Mouse (Mus musculus): ENCODE measurements at regions not wholly inside any gene's neighbourhood (a gene's known extent, or its start where the extent isn't known, plus 50 kb on each side); places are given as distances from the start of the nearest gene placed in this dataset.

GRCm38 (mm10) chr10:70837326-70837725 lies 181.6 kb upstream of the Phyhipl start:
- Histone ChIP-seq H3K9ac (ENCODE audit: control insufficient read depth, low read depth, low read length, poor library complexity, severe bottlenecking) (no peak overlapping the region), H3K4me1 (ENCODE audit: control insufficient read depth in 1 of 2, insufficient read depth in 2 of 2, low read length in 2 of 2) (no peaks in the 10 kb centered on the region), H3K36me3 (ENCODE audit: control insufficient read depth in 1 of 2, insufficient read depth in 2 of 2, low read length in 2 of 2) (no peaks in the 10 kb centered on the region), H3K27ac (ENCODE audit: control insufficient read depth, low read depth, low read length) (no peak overlapping the region), H3K27me3 (ENCODE audit: control insufficient read depth in 1 of 2, insufficient read depth in 2 of 2, low read length in 2 of 2) (no peaks in the 10 kb centered on the region), H3K9me3 (replicated peaks; ENCODE audit: insufficient read depth, low read length) (no peaks in the 10 kb centered on the region), H3K79me2 (ENCODE audit: control insufficient read depth, insufficient read depth, low read length, poor library complexity) (no peaks in the 10 kb centered on the region), H3K4me3 (ENCODE audit: control insufficient read depth in 1 of 2, insufficient read depth in 1 of 2, low read depth in 2 of 2, low read length in 2 of 2) (no peak overlapping the region)
- TF ChIP-seq HCFC1 (IDR thresholded peaks at IDR 0.05; ENCODE audit: low read depth, low read length) (no peak), RCOR1 (IDR thresholded peaks at IDR 0.05; ENCODE audit: low read depth, low read length) (no peak), NRF1 (IDR thresholded peaks at IDR 0.05; ENCODE audit: insufficient read depth, low read depth, low read length, poor library complexity, severe bottlenecking) (no peak), MEF2A (IDR thresholded peaks at IDR 0.05; ENCODE audit: extremely low read depth, insufficient replicate concordance, low read depth, low read length, poor library complexity, severe bottlenecking) (no peak), TAL1 (IDR thresholded peaks at IDR 0.05; ENCODE audit: low read length) (no peak), POLR2AphosphoS5 (IDR thresholded peaks at IDR 0.05; ENCODE audit: borderline replicate concordance, low read depth, low read length) (no peak), EP300 (IDR thresholded peaks at IDR 0.05; ENCODE audit: low read depth in 1 of 2, low read length in 2 of 2) (no peak), SIN3A (IDR thresholded peaks at IDR 0.05; ENCODE audit: low read length) (no peak), ZNF384 (IDR thresholded peaks at IDR 0.05; ENCODE audit: low read depth, low read length) (no peak), POLR2A (IDR thresholded peaks at IDR 0.05; ENCODE audit: control insufficient read depth in 1 of 2, insufficient read depth in 1 of 2, low read depth in 1 of 2, low read length in 2 of 2, poor library complexity in 1 of 2) (no peak), MAZ (IDR thresholded peaks at IDR 0.05; ENCODE audit: low read depth, low read length) (no peak), RAD21 (IDR thresholded peaks at IDR 0.05; ENCODE audit: low read depth, low read length) (no peak), KAT2A (conservative IDR thresholded peaks at IDR 0.05; ENCODE audit: low read depth, low read length) (no peak), E2F4 (IDR thresholded peaks at IDR 0.05; ENCODE audit: borderline replicate concordance, low read depth, low read length) (no peak), SMC3 (IDR thresholded peaks at IDR 0.05; ENCODE audit: low read depth, low read length) (no peak), MXI1 (IDR thresholded peaks at IDR 0.05; ENCODE audit: low read depth, low read length) (no peak), CTCF (IDR thresholded peaks at IDR 0.05 in 2 of 3, conservative IDR thresholded peaks at IDR 0.05 in 1 of 3; ENCODE audit: control insufficient read depth in 1 of 3, insufficient read depth in 1 of 3, low read depth in 2 of 3, low read length in 3 of 3, poor library complexity in 1 of 3, severe bottlenecking in 1 of 3) (no peak), ETS1 (IDR thresholded peaks at IDR 0.05; ENCODE audit: low read depth, low read length) (no peak), GABPA (IDR thresholded peaks at IDR 0.05; ENCODE audit: low read depth, low read length) (no peak), TBP (IDR thresholded peaks at IDR 0.05; ENCODE audit: low read depth, low read length) (no peak)
- no peak for DNase-seq (ENCODE audit: low read depth, low spot score)

GRCm38 (mm10) chr10:70832616-70833015 lies 176.9 kb upstream of the Phyhipl start:
- no peak overlapping the region for H3K9ac ChIP-seq (ENCODE audit: control insufficient read depth, low read depth, low read length, poor library complexity, severe bottlenecking)
- H3K4me3 ChIP-seq (ENCODE audit: control insufficient read depth in 1 of 2, insufficient read depth in 1 of 2, low read depth in 2 of 2, low read length in 2 of 2) = no peak overlapping the region
- no peaks in the 10 kb centered on the region for H3K79me2 ChIP-seq (ENCODE audit: control insufficient read depth, insufficient read depth, low read length, poor library complexity)
- no peaks in the 10 kb centered on the region for H3K4me1 ChIP-seq (ENCODE audit: control insufficient read depth in 1 of 2, insufficient read depth in 2 of 2, low read length in 2 of 2)
- DNase-seq (ENCODE audit: low read depth, low spot score) = no peak
- no peaks in the 10 kb centered on the region for H3K36me3 ChIP-seq (ENCODE audit: control insufficient read depth in 1 of 2, insufficient read depth in 2 of 2, low read length in 2 of 2)
- TF ChIP-seq MAFK (IDR thresholded peaks at IDR 0.05; ENCODE audit: borderline replicate concordance, low read depth, low read length) (no peak), BHLHE40 (IDR thresholded peaks at IDR 0.05; ENCODE audit: borderline replicate concordance, low read depth, low read length) (no peak), SIN3A (IDR thresholded peaks at IDR 0.05; ENCODE audit: low read length) (no peak), CHD1 (IDR thresholded peaks at IDR 0.05; ENCODE audit: low read depth, low read length) (no peak), EP300 (IDR thresholded peaks at IDR 0.05; ENCODE audit: low read depth in 1 of 2, low read length in 2 of 2) (no peak), MEF2A (IDR thresholded peaks at IDR 0.05; ENCODE audit: extremely low read depth, insufficient replicate concordance, low read depth, low read length, poor library complexity, severe bottlenecking) (no peak), POLR2AphosphoS2 (IDR thresholded peaks at IDR 0.05; ENCODE audit: low read length) (no peak), MYB (IDR thresholded peaks at IDR 0.05; ENCODE audit: low read depth, low read length) (no peak), MXI1 (IDR thresholded peaks at IDR 0.05; ENCODE audit: low read depth, low read length) (no peak), MYC (IDR thresholded peaks at IDR 0.05; ENCODE audit: low read depth, low read length) (no peak)
- H3K27ac ChIP-seq (ENCODE audit: control insufficient read depth, low read depth, low read length) = no peak overlapping the region
- no peaks in the 10 kb centered on the region for H3K9me3 ChIP-seq (replicated peaks; ENCODE audit: insufficient read depth, low read length)
- H3K27me3 ChIP-seq (ENCODE audit: control insufficient read depth in 1 of 2, insufficient read depth in 2 of 2, low read length in 2 of 2) = no peaks in the 10 kb centered on the region

All from MEL (cell line).